7 mouse cellular contexts compared by ENCODE assay signal in the genomic region with DNA sequence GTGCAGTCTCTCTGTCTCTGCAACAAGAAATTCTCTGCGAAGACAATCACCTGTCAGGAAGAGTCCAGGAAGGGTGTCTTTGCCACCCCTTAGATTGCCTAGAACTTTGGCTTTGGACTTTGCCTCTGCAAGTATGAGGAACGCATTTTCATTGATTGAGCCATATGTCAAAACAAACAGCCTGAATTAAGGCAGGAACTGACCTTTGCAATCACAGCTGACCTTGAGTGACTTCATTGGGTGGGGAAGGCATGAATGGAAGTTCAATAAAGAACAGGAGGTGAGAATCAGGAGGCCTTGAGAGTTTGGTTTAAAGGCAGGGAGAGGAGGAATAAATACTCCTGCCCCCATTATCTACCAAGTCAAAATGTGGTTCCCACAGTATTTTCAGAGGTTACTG. TPM values are rescaled to one million over a fixed set of nuclear protein-coding genes. Genes with fewer than 3 reads are reported as not detected.
DNase-seq lines count a peak whose midpoint lies in the region; ATAC-seq and TF ChIP-seq lines count a peak whose summit lies in the region.

No protein-coding gene starts in this region.

- H3K4me3 ChIP-seq in lung, embryonic 14.5 days (ENCODE audit: low read depth, low read length), result peak overlapping the region; percentile 78; the same call in 1 of the 2 replicates
- peak overlapping the region; percentile 93; the same call in 1 of the 2 replicates for H3K4me3 ChIP-seq in forebrain, postnatal 0 days (ENCODE audit: low read depth, low read length)
- H3K4me3 ChIP-seq in liver, embryonic 14.5 days (ENCODE audit: insufficient read depth in 1 of 2, low read depth in 2 of 2, low read length in 2 of 2), result no peak overlapping the region
- peak overlapping the region; percentile 87; the same call in 1 of the 2 replicates for H3K4me3 ChIP-seq in stomach, embryonic 16.5 days (replicated peaks; ENCODE audit: low read length)

- no peak for TF ChIP-seq CTCF in lung, embryonic 14.5 days (IDR thresholded peaks at IDR 0.05; ENCODE audit: low read depth)
- TF ChIP-seq CTCF in forebrain, postnatal 0 days (IDR thresholded peaks at IDR 0.05; ENCODE audit: low read depth), result no peak
- TF ChIP-seq CTCF in liver, embryonic 14.5 days (IDR thresholded peaks at IDR 0.05; ENCODE audit: low read depth), result no peak

- no peak for ATAC-seq in lung, embryonic 14.5 days (ENCODE audit: insufficient read depth)
- no peak for ATAC-seq in forebrain, postnatal 0 days
- no peak for ATAC-seq in liver, embryonic 14.5 days (ENCODE audit: insufficient read depth)
- no peak for ATAC-seq in stomach, embryonic 16.5 days (ENCODE audit: insufficient read depth, low FRiP score)

- WGBS in lung, embryonic 14.5 days, result 52% methylated on average over 2 of the region's 2 CpGs
- WGBS in forebrain, postnatal 0 days, result 75% methylated on average over 2 of the region's 2 CpGs
- WGBS in liver, embryonic 14.5 days (ENCODE audit: insufficient replicate concordance), result 42% methylated on average over 2 of the region's 2 CpGs
- 65% methylated on average over 2 of the region's 2 CpGs for WGBS in stomach, embryonic 16.5 days

- no peak for DNase-seq in lung, embryonic 14.5 days
- no peak for DNase-seq in lung, postnatal 10 days
- DNase-seq in forebrain, postnatal 0 days, result no peak
- no peak for DNase-seq in liver, embryonic 14.5 days (ENCODE audit: low read depth in 3 of 3, low spot score in 3 of 3)
- no peak for DNase-seq in cerebellum, adult 18-20 months
- DNase-seq in testis, postnatal 14 days (ENCODE audit: low spot score), result no peak

- H3K9me3 ChIP-seq in lung, embryonic 14.5 days (ENCODE audit: low read depth, low read length), result no peaks in the 10 kb centered on the region
- no peaks in the 10 kb centered on the region for H3K9me3 ChIP-seq in forebrain, postnatal 0 days (ENCODE audit: low read length)
- H3K9me3 ChIP-seq in liver, embryonic 14.5 days (ENCODE audit: control insufficient read depth, low read length), result no peaks in the 10 kb centered on the region
- H3K9me3 ChIP-seq in stomach, embryonic 16.5 days (replicated peaks; ENCODE audit: control insufficient read depth, low read length), result no peaks in the 10 kb centered on the region

- H3K36me3 ChIP-seq in lung, embryonic 14.5 days (ENCODE audit: insufficient read depth), result no peaks in the 10 kb centered on the region
- no peaks in the 10 kb centered on the region for H3K36me3 ChIP-seq in forebrain, postnatal 0 days (ENCODE audit: insufficient read depth)
- no peaks in the 10 kb centered on the region for H3K36me3 ChIP-seq in liver, embryonic 14.5 days (replicated peaks; ENCODE audit: control insufficient read depth, insufficient read depth, low read depth)
- no peaks in the 10 kb centered on the region for H3K36me3 ChIP-seq in stomach, embryonic 16.5 days (ENCODE audit: control insufficient read depth, insufficient read depth, low read length)

- no peaks in the 10 kb centered on the region for H3K27me3 ChIP-seq in lung, embryonic 14.5 days (ENCODE audit: insufficient read depth, low read length)
- no peaks in the 10 kb centered on the region for H3K27me3 ChIP-seq in forebrain, postnatal 0 days (ENCODE audit: insufficient read depth, low read length)
- H3K27me3 ChIP-seq in liver, embryonic 14.5 days (ENCODE audit: control insufficient read depth, insufficient read depth, low read length), result peaks cover 15% of the 10 kb centered on the region; the same call in 1 of the 2 replicates
- no peaks in the 10 kb centered on the region for H3K27me3 ChIP-seq in stomach, embryonic 16.5 days (ENCODE audit: control insufficient read depth, insufficient read depth, low read length)

- H3K27ac ChIP-seq in lung, embryonic 14.5 days (ENCODE audit: low read depth), result no peak overlapping the region
- H3K27ac ChIP-seq in forebrain, postnatal 0 days (ENCODE audit: low read depth, low read length), result no peak overlapping the region
- H3K27ac ChIP-seq in liver, embryonic 14.5 days, result no peak overlapping the region
- H3K27ac ChIP-seq in stomach, embryonic 16.5 days (ENCODE audit: low read length), result no peak overlapping the region

- peak overlapping the region; percentile 81 for H3K4me2 ChIP-seq in lung, embryonic 14.5 days
- H3K4me2 ChIP-seq in forebrain, postnatal 0 days (ENCODE audit: low read depth), result peak overlapping the region; percentile 89
- peak overlapping the region; percentile 73 for H3K4me2 ChIP-seq in liver, embryonic 14.5 days (ENCODE audit: low read depth)
- H3K4me2 ChIP-seq in stomach, embryonic 16.5 days (ENCODE audit: low read depth, low read length), result peak overlapping the region; percentile 83

- H3K4me1 ChIP-seq in lung, embryonic 14.5 days (ENCODE audit: insufficient read depth), result no peaks in the 10 kb centered on the region; the same call in 1 of the 2 replicates
- peaks cover 12% of the 10 kb centered on the region for H3K4me1 ChIP-seq in forebrain, postnatal 0 days (ENCODE audit: insufficient read depth)
- peaks cover 0 to 11% of the 10 kb centered on the region in 2 experiments; a peak in 3 of 4 replicates for H3K4me1 ChIP-seq in liver, embryonic 14.5 days (replicated peaks; ENCODE audit: control insufficient read depth in 2 of 2, insufficient read depth in 2 of 2, low read length in 1 of 2)
- H3K4me1 ChIP-seq in stomach, embryonic 16.5 days (ENCODE audit: control insufficient read depth, insufficient read depth, low read length), result peaks cover 13% of the 10 kb centered on the region

- no peak for TF ChIP-seq EP300 in liver, embryonic 14.5 days (IDR thresholded peaks at IDR 0.05; ENCODE audit: low read depth)

- H3K9ac ChIP-seq in lung, embryonic 14.5 days, result no peak overlapping the region
- H3K9ac ChIP-seq in forebrain, postnatal 0 days, result no peak overlapping the region
- H3K9ac ChIP-seq in liver, embryonic 14.5 days (replicated peaks), result no peak overlapping the region
- H3K9ac ChIP-seq in stomach, embryonic 16.5 days (ENCODE audit: low read length), result no peak overlapping the region; the same call in 1 of the 2 replicates

RNA-seq across cellular contexts. Expression of a gene that starts 0.8 kb away (rescaled TPM):
- 26.2 and 26.8 TPM in 2 replicates for polyA plus RNA-seq in lung, embryonic 14.5 days (2014; fragmentation: Nextera tagmentation; extraction: Ambion mirVana)
- 67.8 and 81.7 TPM in 2 replicates for total RNA-seq in forebrain, postnatal 0 days (2014; rRNA removed)
- 19.6 and 26.7 TPM in 2 replicates for polyA plus RNA-seq in forebrain, postnatal 0 days (2015; fragmentation: Nextera tagmentation; extraction: Ambion mirVana)
- 1.8 and 2.0 TPM in 2 replicates for polyA plus RNA-seq in liver, embryonic 14.5 days (2012; rRNA removed)
- polyA plus RNA-seq in liver, embryonic 14.5 days (2014; fragmentation: Nextera tagmentation; extraction: Ambion mirVana), result 5.6 and 6.7 TPM in 2 replicates
- polyA plus RNA-seq in stomach, embryonic 16.5 days (2015; fragmentation: Nextera tagmentation; extraction: Ambion mirVana), result 23.9 and 26.0 TPM in 2 replicates

Comparison
In these comparisons a context has a peak if more than half of its experiments do, and no peak if none do; other contexts are left out.
1. H3K4me3 ChIP-seq: peak in lung, embryonic 14.5 days (single experiment), forebrain, postnatal 0 days (single experiment) and stomach, embryonic 16.5 days (single experiment); none in liver, embryonic 14.5 days (0 of 2).
2. Peak in every context shown above with its lines, with median percentiles within 50 percentile points of each other: H3K4me2 ChIP-seq.